Mouse (Mus musculus): ENCODE measurements around the gene Gm45140. TPM values are rescaled to one million over a fixed set of nuclear protein-coding genes. Genes with fewer than 3 reads are reported as not detected.

Gm45140 gene
- total and polyA plus RNA-seq, 3 experiments = 9.9 to 26.2 TPM; not detected in 1

- H3K4me3 ChIP-seq (ENCODE audit: control insufficient read depth in 1 of 2, insufficient read depth in 1 of 2, low read depth in 2 of 2, low read length in 2 of 2) = no peak overlapping the region
- H3K27ac ChIP-seq (ENCODE audit: control insufficient read depth, low read depth, low read length) = no peak overlapping the region
- DNase-seq (ENCODE audit: low read depth, low spot score) = no peak
- H3K9me3 ChIP-seq (replicated peaks; ENCODE audit: insufficient read depth, low read length) = no peaks in the 10 kb centered on the region
- TF ChIP-seq UBTF (IDR thresholded peaks at IDR 0.05; ENCODE audit: borderline replicate concordance, insufficient read depth, low read depth, low read length) (no peak), ZNF384 (IDR thresholded peaks at IDR 0.05; ENCODE audit: low read depth, low read length) (no peak), HCFC1 (IDR thresholded peaks at IDR 0.05; ENCODE audit: low read depth, low read length) (no peak), SMC3 (IDR thresholded peaks at IDR 0.05; ENCODE audit: low read depth, low read length) (no peak), ZKSCAN1 (IDR thresholded peaks at IDR 0.05; ENCODE audit: low read depth, low read length) (no peak), TCF12 (IDR thresholded peaks at IDR 0.05; ENCODE audit: low read depth, low read length) (no peak), SIN3A (IDR thresholded peaks at IDR 0.05; ENCODE audit: low read length) (no peak), EP300 (IDR thresholded peaks at IDR 0.05; ENCODE audit: low read depth in 1 of 2, low read length in 2 of 2) (no peak), KAT2A (conservative IDR thresholded peaks at IDR 0.05; ENCODE audit: low read depth, low read length) (no peak), ETS1 (IDR thresholded peaks at IDR 0.05; ENCODE audit: low read depth, low read length) (no peak)
- H3K79me2 ChIP-seq (ENCODE audit: control insufficient read depth, insufficient read depth, low read length, poor library complexity) = peaks cover 8% of the 10 kb centered on the region
- no peaks in the 10 kb centered on the region for H3K27me3 ChIP-seq (ENCODE audit: control insufficient read depth in 1 of 2, insufficient read depth in 2 of 2, low read length in 2 of 2)
- peaks cover 0 to 26% of the 10 kb centered on the region in 2 experiments; a peak in 3 of 4 replicates for H3K36me3 ChIP-seq (ENCODE audit: control insufficient read depth in 1 of 2, insufficient read depth in 2 of 2, low read length in 2 of 2)
- no peak overlapping the region for H3K9ac ChIP-seq (ENCODE audit: control insufficient read depth, low read depth, low read length, poor library complexity, severe bottlenecking)
- peaks cover 11 to 18% of the 10 kb centered on the region in 2 experiments; a peak in 2 of 4 replicates for H3K4me1 ChIP-seq (ENCODE audit: control insufficient read depth in 1 of 2, insufficient read depth in 2 of 2, low read length in 2 of 2)
Measured at GRCm38 (mm10) chr6:87808521-87808920, 27.1 kb downstream of the Gm45140 start.

DNA sequence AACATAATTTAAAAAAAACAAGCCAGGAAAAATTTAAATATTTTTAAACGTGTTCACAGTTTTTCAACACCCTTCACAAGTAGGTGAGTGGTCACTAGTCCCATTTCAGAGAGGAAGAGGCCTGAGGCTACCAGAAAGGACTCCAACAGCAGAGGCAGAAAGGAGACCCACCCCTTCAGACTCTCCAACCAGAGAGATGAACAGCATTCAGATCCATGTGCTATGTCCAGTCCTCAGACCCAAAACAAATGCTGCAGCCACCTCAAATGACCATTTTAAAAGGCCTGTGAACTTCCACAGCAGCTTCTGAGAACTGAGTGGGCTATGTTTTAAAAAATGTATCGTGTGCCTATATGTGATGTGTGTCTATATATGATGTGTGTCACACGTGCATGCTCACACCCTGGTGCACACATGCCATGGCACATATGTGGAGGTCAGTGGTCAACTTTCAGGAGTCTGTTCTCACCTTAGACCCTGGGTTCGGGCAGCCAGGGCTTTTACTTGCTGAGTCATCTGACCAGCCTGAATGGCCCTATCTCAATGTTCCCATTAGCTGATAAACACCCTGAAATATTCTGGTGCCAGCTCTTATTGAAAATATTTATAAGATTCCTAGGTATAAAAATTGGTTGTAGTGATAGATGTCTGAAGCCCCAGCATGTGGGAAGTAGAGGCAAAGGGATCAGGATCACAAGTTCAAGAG is 27.7 kb downstream of the Gm45140 start:
- Histone ChIP-seq H3K27me3 (ENCODE audit: control insufficient read depth in 1 of 2, insufficient read depth in 2 of 2, low read length in 2 of 2) (no peaks in the 10 kb centered on the region), H3K4me1 (ENCODE audit: control insufficient read depth in 1 of 2, insufficient read depth in 2 of 2, low read length in 2 of 2) (peaks cover 11 to 18% of the 10 kb centered on the region in 2 experiments; a peak in 2 of 4 replicates), H3K79me2 (ENCODE audit: control insufficient read depth, insufficient read depth, low read length, poor library complexity) (peaks cover 8% of the 10 kb centered on the region), H3K4me3 (ENCODE audit: control insufficient read depth in 1 of 2, insufficient read depth in 1 of 2, low read depth in 2 of 2, low read length in 2 of 2) (no peak overlapping the region), H3K36me3 (ENCODE audit: control insufficient read depth in 1 of 2, insufficient read depth in 2 of 2, low read length in 2 of 2) (peaks cover 0 to 26% of the 10 kb centered on the region in 2 experiments; a peak in 2 of 4 replicates), H3K27ac (ENCODE audit: control insufficient read depth, low read depth, low read length) (no peak overlapping the region), H3K9ac (ENCODE audit: control insufficient read depth, low read depth, low read length, poor library complexity, severe bottlenecking) (no peak overlapping the region), H3K9me3 (replicated peaks; ENCODE audit: insufficient read depth, low read length) (no peaks in the 10 kb centered on the region)
- no peak for DNase-seq (ENCODE audit: low read depth, low spot score)
- TF ChIP-seq GATA1 (IDR thresholded peaks at IDR 0.05; ENCODE audit: low read depth, low read length) (peak; percentile 15; the same call in 1 of the 2 replicates), GABPA (IDR thresholded peaks at IDR 0.05; ENCODE audit: low read depth, low read length) (no peak), MYB (IDR thresholded peaks at IDR 0.05; ENCODE audit: low read depth, low read length) (no peak), ZC3H11A (IDR thresholded peaks at IDR 0.05; ENCODE audit: low read depth, low read length) (no peak), MEF2A (IDR thresholded peaks at IDR 0.05; ENCODE audit: extremely low read depth, insufficient replicate concordance, low read depth, low read length, poor library complexity, severe bottlenecking) (no peak)
